Mouse (Mus musculus) heart, embryonic 11.5 days (tissue): ENCODE measurements around the gene Atf2. TPM values are rescaled to one million over a fixed set of nuclear protein-coding genes. Genes with fewer than 3 reads are reported as not detected.
"Not testable (repeated sequence)": the region's sequence is repeated elsewhere in the genome, so short reads cannot be mapped to it uniquely, and the experiment has no call there.

Experiments used
- ATAC-seq: fragments of 200-750 bp; cut with Nextera tagmentation; replicated peaks from 2 replicates; pipeline ENCODE4 v1.8.0; 2017; ENCODE audit warnings: moderate library complexity; ENCODE audit not compliant: insufficient number of reproducible peaks, low FRiP score, low TSS enrichment
- H3K27ac ChIP-seq: fragments of 300-500 bp; sonication (generic); 2 replicates; pipeline ENCODE4 v1.5.1; 2014; ENCODE audit warnings: mild to moderate bottlenecking, low read depth, low read length
- H3K27me3 ChIP-seq: fragments of 300-500 bp; sonication (generic); 2 replicates; pipeline ENCODE4 v1.6.1; 2014; ENCODE audit warnings: mild to moderate bottlenecking, low read length, mixed read lengths; ENCODE audit not compliant: control insufficient read depth, insufficient read depth
- H3K36me3 ChIP-seq: fragments of 300-500 bp; sonication (generic); 2 replicates; pipeline ENCODE4 v1.6.1; 2014; ENCODE audit warnings: mild to moderate bottlenecking, low read length, moderate library complexity, mixed read lengths; ENCODE audit not compliant: control insufficient read depth, insufficient read depth
- H3K4me1 ChIP-seq: fragments of 300-500 bp; sonication (generic); 2 replicates; pipeline ENCODE4 v1.6.1; 2014; ENCODE audit warnings: low read length; ENCODE audit not compliant: control insufficient read depth, insufficient read depth
- H3K4me2 ChIP-seq: fragments of 300-500 bp; sonication (generic); 2 replicates; pipeline ENCODE4 v1.6.1; 2014; ENCODE audit warnings: mild to moderate bottlenecking, moderate library complexity
- H3K4me3 ChIP-seq: fragments of 300-500 bp; sonication (generic); 2 replicates; pipeline ENCODE4 v1.5.1; 2014; ENCODE audit warnings: low read depth, low read length
- H3K9ac ChIP-seq: fragments of 300-500 bp; sonication (generic); 2 replicates; pipeline ENCODE4 v1.6.1; 2014; ENCODE audit warnings: mild to moderate bottlenecking, low read depth, low read length, moderate library complexity
- H3K9me3 ChIP-seq: fragments of 300-500 bp; sonication (generic); replicated peaks from 2 replicates; pipeline ENCODE4 v1.6.1; 2016; ENCODE audit warnings: low read length; ENCODE audit not compliant: control insufficient read depth
- WGBS: fragments of 180-500 bp; shearing (Covaris S2); extraction: QIAGEN DNeasy Blood & Tissue Kit; methylation state at CpG from one replicate; pipeline ENCODE4 v1.1.7; 2014; ENCODE audit not compliant: insufficient replicate concordance; 5-methylcytosine and 5-hydroxymethylcytosine counted together
- polyA plus RNA-seq: library from polyadenylated mRNA; unstranded; fragments of >200 nt; fragmentation: Nextera tagmentation; extraction: Ambion mirVana; gene quantifications from 2 replicates; pipeline ENCODE4 v1.2.1, GENCODE M21; 2014

Atf2 gene
- polyA plus RNA-seq, 1 experiment from 2014 or later = 50.4 TPM

DNA sequence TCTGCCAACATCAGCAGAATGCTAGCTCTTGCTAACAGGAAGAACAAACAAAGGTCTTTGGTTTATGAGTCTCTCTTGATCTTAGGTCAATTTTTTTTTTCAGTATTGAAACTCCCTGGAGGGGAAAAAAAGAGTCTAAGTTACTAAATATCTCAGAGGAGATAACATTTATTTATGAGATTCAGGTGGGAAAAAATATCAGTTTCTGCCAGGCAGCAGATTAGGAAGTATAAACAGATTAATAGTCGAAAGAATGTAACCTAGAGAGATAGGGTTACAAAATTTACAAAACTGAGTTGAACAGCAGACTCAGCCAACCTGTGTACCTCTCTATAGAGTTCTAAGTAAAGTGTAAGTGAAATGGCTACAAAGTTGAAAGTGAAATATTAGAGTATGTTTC, 7.9 kb upstream of the Atf2 start:
- H3K36me3 ChIP-seq = no peaks in the 10 kb centered on the region; the same call in 1 of the 2 replicates
- no peak overlapping the region for H3K9ac ChIP-seq
- no peaks in the 10 kb centered on the region for H3K9me3 ChIP-seq
- ATAC-seq = no peak
- 64% methylated on average over 1 of the region's 1 CpGs for WGBS
- no peak overlapping the region for H3K27ac ChIP-seq
- H3K4me1 ChIP-seq = no peaks in the 10 kb centered on the region
- no peaks in the 10 kb centered on the region for H3K27me3 ChIP-seq
- H3K4me3 ChIP-seq = no peak overlapping the region
- no peak overlapping the region for H3K4me2 ChIP-seq

DNA sequence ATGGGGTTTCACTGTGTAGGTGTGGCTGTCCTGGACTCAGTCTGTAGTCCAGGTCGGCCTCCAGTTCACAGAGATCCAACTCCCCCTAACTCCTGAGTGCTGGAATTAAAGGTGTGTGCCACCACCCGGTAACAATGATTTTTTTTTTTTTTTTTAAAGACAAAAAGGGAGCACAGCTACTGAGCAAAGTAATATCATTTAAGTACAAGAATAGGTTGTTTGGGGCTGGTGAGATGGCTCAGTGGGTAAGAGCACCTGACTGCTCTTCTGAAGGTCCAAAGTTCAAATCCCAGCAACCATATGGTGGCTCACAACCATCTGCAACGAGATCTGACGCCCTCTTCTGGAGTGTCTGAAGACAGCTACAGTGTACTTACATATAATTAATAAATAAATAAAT, 4.5 kb upstream of the Atf2 start:
- ATAC-seq, H3K9ac ChIP-seq, H3K27ac ChIP-seq, H3K4me2 ChIP-seq, H3K9me3 ChIP-seq, H3K36me3 ChIP-seq, H3K4me1 ChIP-seq, H3K4me3 ChIP-seq, H3K27me3 ChIP-seq: not testable (repeated sequence)
- 70% methylated on average over 4 of the region's 4 CpGs for WGBS

- Histone ChIP-seq H3K9me3 (no peaks in the 10 kb centered on the region), H3K27ac (no peak overlapping the region; the same call in 1 of the 2 replicates), H3K4me1 (peaks cover 3% of the 10 kb centered on the region), H3K4me3 (peak overlapping the region; percentile 79), H3K36me3 (no peaks in the 10 kb centered on the region), H3K9ac (peak overlapping the region; percentile 72), H3K4me2 (peak overlapping the region; percentile 69), H3K27me3 (no peaks in the 10 kb centered on the region)
- no peak for ATAC-seq
- WGBS = 59% methylated on average over 22 of the region's 22 CpGs
These were observed 1.2 kb upstream of the Atf2 start for GRCm38 (mm10) chr2:73893473-73894270.

GRCm38 (mm10) chr2:73891701-73892463, 557 bp downstream of the Atf2 start:
- Histone ChIP-seq H3K4me2 (peak overlapping the region; percentile 70), H3K9ac (peak overlapping the region; percentile 94), H3K4me1 (peaks cover 3% of the 10 kb centered on the region), H3K27ac (peak overlapping the region; percentile 93), H3K9me3 (no peaks in the 10 kb centered on the region), H3K4me3 (peak overlapping the region; percentile 79), H3K36me3 (no peaks in the 10 kb centered on the region), H3K27me3 (no peaks in the 10 kb centered on the region)
- peak; percentile 52 for ATAC-seq
- under 1% methylated on average over 51 of the region's 54 CpGs for WGBS

DNA sequence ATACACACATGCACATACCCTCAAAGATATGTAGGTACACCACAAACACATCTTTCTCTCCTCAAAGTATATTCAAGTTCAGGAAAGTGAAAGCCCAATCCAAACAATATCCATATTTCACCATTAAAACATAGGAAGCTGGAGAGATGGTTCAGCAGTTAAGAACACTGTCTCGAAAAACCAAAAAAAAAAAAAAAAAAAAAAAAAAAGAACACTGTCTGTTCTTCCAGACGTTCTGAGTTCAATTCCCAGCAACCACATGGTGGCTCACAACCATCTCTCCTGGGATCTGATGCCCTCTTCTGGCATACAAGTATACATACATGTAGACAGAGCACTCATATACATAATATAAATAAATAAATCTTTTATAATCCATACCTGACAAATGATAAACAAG, 6.4 kb downstream of the Atf2 start:
- 75% methylated on average over 2 of the region's 2 CpGs for WGBS
- Histone ChIP-seq H3K4me1 (no peaks in the 10 kb centered on the region), H3K4me2 (no peak overlapping the region), H3K27me3 (no peaks in the 10 kb centered on the region), H3K9ac (no peak overlapping the region), H3K9me3 (no peaks in the 10 kb centered on the region), H3K36me3 (no peaks in the 10 kb centered on the region), H3K27ac (no peak overlapping the region), H3K4me3 (no peak overlapping the region)
- no peak for ATAC-seq

DNA sequence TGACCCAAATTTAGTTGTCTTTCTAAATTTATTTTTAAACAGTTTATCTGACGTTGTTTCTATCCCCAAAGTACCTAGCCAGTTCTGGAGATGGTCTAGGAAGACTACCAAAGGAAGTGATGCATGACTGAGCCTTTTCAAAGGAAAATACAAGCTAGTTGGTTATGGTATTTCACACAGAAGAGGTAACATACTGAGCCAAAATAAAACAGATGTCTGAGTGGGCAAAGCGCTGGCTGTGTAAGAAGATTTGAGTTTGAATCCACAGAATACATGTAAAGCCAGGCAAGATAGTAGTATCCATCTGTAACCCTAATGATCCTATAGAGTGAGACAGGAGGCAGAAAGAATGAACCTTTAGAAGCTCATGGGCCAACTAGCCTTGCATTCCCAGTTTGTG, 14.5 kb downstream of the Atf2 start:
- H3K27me3 ChIP-seq = no peaks in the 10 kb centered on the region
- no peak overlapping the region for H3K4me3 ChIP-seq
- H3K4me2 ChIP-seq = no peak overlapping the region
- 92% methylated on average over 2 of the region's 2 CpGs for WGBS
- H3K36me3 ChIP-seq = no peaks in the 10 kb centered on the region; the same call in 1 of the 2 replicates
- no peak overlapping the region for H3K9ac ChIP-seq
- H3K9me3 ChIP-seq = no peaks in the 10 kb centered on the region
- H3K27ac ChIP-seq = no peak overlapping the region
- ATAC-seq = no peak
- no peaks in the 10 kb centered on the region for H3K4me1 ChIP-seq

DNA sequence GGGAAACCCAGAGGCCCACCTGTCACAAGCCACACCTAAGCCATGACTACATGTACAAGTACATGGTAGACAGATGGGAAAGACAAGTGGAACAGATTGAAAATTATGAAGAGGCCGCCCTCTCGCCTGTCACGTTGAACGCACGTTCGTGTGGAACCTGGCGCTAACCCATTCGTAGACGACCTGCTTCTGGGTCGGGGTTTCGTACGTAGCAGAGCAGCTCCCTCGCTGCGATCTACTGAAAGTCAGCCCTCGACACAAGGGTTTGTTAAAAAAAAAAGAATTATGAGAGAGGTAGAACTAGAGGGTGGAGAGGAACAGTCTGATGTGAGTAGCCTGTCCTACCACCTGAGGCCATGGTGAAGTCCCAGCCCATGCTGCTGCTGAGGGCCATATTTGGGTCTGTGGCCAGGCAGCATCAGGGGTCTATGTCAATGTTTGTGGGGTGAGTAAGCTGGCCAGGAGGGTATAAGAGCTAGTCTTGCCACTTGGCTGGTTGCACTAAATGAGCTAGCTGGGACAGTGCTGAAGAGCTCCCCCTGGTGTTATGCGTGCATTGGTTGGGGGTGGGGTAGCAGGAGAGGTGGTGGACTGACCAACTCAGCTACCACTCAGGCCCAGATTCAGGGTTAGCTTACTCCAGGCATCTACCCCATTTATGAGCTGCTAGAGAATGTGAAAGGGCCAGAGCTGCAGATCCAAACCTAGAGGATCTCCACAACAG, 24.5 kb downstream of the Atf2 start:
- ATAC-seq = no peak
- H3K36me3 ChIP-seq = no peaks in the 10 kb centered on the region
- no peaks in the 10 kb centered on the region for H3K4me1 ChIP-seq
- 76% methylated on average over 16 of the region's 16 CpGs for WGBS
- no peaks in the 10 kb centered on the region for H3K9me3 ChIP-seq
- no peak overlapping the region for H3K9ac ChIP-seq
- no peak overlapping the region for H3K27ac ChIP-seq
- H3K4me3 ChIP-seq = no peak overlapping the region
- H3K27me3 ChIP-seq = no peaks in the 10 kb centered on the region
- H3K4me2 ChIP-seq = no peak overlapping the region

DNA sequence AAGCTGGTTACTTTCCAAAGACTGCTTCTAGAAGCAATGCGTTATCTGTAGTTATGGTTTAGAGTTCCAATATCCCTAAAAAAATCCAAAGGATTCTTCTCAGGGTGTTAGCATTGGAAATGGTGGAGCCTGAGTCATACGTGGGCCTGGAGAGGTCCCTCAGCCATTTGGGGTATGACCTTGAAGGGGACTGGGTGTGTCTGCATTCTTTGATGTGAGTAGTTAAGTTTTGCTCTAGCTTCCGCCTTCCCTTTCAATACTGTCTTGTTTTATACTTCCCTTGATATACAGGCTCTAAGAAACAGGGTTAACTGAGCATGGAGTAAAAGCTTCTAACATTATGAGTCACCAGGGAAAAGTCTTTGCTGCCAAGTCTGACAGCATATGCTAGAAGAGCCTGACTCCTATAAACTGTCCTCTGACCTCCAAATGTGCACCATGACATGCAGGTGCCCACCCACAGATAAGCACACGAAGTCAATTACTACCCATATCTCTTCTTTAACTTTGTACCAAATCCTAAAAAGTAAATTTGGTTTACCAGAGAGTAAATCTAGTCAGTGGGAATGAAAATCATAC, 32.3 kb downstream of the Atf2 start:
- no peaks in the 10 kb centered on the region for H3K9me3 ChIP-seq
- WGBS = 76% methylated on average over 4 of the region's 4 CpGs
- no peak for ATAC-seq

More for the DNA sequence above, 32.3 kb downstream of the Atf2 start:
- Histone ChIP-seq H3K36me3 (no peaks in the 10 kb centered on the region), H3K4me1 (no peaks in the 10 kb centered on the region), H3K9ac (no peak overlapping the region), H3K4me2 (no peak overlapping the region), H3K27me3 (no peaks in the 10 kb centered on the region), H3K27ac (no peak overlapping the region), H3K4me3 (no peak overlapping the region)
